Mouse (Mus musculus): ENCODE measurements at regions not wholly inside any gene's neighbourhood (a gene's known extent, or its start where the extent isn't known, plus 50 kb on each side); places are given as distances from the start of the nearest gene placed in this dataset.

GRCm38 (mm10) chr14:102891552-102891951, 90.9 kb downstream of the Kctd12 start:
- TF ChIP-seq POLR2A (IDR thresholded peaks at IDR 0.05; ENCODE audit: borderline replicate concordance, extremely low read depth, low read depth, low read length) (no peak), CTCF (IDR thresholded peaks at IDR 0.05; ENCODE audit: insufficient read depth, low read length) (no peak)
